In the genomic region with DNA sequence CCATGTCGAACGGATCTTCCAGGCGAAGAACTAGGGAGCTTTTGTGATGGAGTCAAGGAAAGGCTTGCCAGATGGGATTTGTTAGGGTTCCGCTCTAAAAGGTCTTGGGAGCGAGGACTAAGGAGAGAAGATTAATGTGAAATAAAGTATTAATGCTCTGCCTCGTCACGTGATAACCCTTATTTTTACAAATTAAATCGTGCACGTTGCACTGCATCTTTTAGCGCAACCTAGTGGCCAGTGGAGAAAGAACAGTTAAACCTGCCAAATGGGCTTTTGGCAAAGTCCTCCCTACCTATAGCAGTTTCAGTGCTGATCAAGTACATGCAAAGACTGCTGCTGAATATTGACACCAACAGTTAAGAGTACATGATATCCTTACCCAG, we compare ENCODE assay signal across 8 mouse cellular contexts. TPM values are rescaled to one million over a fixed set of nuclear protein-coding genes. Genes with fewer than 3 reads are reported as not detected.
DNase-seq lines count a peak whose midpoint lies in the region; ATAC-seq and TF ChIP-seq lines count a peak whose summit lies in the region.

No protein-coding gene starts in this region.

- H3K9me3 ChIP-seq in neural tube, embryonic 11.5 days (ENCODE audit: control insufficient read depth, low read length), result no peaks in the 10 kb centered on the region
- no peaks in the 10 kb centered on the region for H3K9me3 ChIP-seq in intestine, embryonic 15.5 days
- no peaks in the 10 kb centered on the region for H3K9me3 ChIP-seq in limb, embryonic 11.5 days (ENCODE audit: control insufficient read depth, low read length)
- no peaks in the 10 kb centered on the region for H3K9me3 ChIP-seq in midbrain, embryonic 13.5 days

- H3K36me3 ChIP-seq in neural tube, embryonic 11.5 days (ENCODE audit: control insufficient read depth, insufficient read depth, low read length), result no peaks in the 10 kb centered on the region
- H3K36me3 ChIP-seq in intestine, embryonic 15.5 days, result no peaks in the 10 kb centered on the region
- no peaks in the 10 kb centered on the region for H3K36me3 ChIP-seq in limb, embryonic 11.5 days (ENCODE audit: control insufficient read depth, insufficient read depth, low read length)
- H3K36me3 ChIP-seq in midbrain, embryonic 13.5 days, result no peaks in the 10 kb centered on the region

- H3K9ac ChIP-seq in neural tube, embryonic 11.5 days (ENCODE audit: low read length), result peak overlapping the region; percentile 73
- H3K9ac ChIP-seq in intestine, embryonic 15.5 days, result peak overlapping the region; percentile 68
- peak overlapping the region; percentile 70 for H3K9ac ChIP-seq in limb, embryonic 11.5 days (ENCODE audit: low read length)
- H3K9ac ChIP-seq in midbrain, embryonic 13.5 days (replicated peaks), result peak overlapping the region; percentile 71

- H3K27ac ChIP-seq in neural tube, embryonic 11.5 days (ENCODE audit: low read depth, low read length), result peak overlapping the region; percentile 89
- peak overlapping the region; percentile 100 for H3K27ac ChIP-seq in gastrocnemius, adult 2 months
- peak overlapping the region; percentile 94 for H3K27ac ChIP-seq in intestine, embryonic 15.5 days
- peak overlapping the region; percentile 91 for H3K27ac ChIP-seq in limb, embryonic 11.5 days (replicated peaks; ENCODE audit: low read depth, low read length)
- peak overlapping the region; percentile 92 for H3K27ac ChIP-seq in midbrain, embryonic 13.5 days

- under 1% methylated on average over 10 of the region's 10 CpGs for WGBS in neural tube, embryonic 11.5 days
- under 1% methylated on average over 10 of the region's 10 CpGs for WGBS in intestine, embryonic 15.5 days
- under 1% methylated on average over 10 of the region's 10 CpGs for WGBS in limb, embryonic 11.5 days
- WGBS in midbrain, embryonic 13.5 days, result under 1% methylated on average over 10 of the region's 10 CpGs

- H3K4me3 ChIP-seq in neural tube, embryonic 11.5 days (ENCODE audit: low read depth, low read length), result peak overlapping the region; percentile 84
- peak overlapping the region; percentile 98 for H3K4me3 ChIP-seq in gastrocnemius, adult 2 months
- H3K4me3 ChIP-seq in intestine, embryonic 15.5 days (replicated peaks), result peak overlapping the region; percentile 72
- peak overlapping the region; percentile 48 for H3K4me3 ChIP-seq in limb, embryonic 11.5 days (ENCODE audit: low read depth, low read length)
- H3K4me3 ChIP-seq in midbrain, embryonic 13.5 days (replicated peaks), result peak overlapping the region; percentile 80

- peak overlapping the region; percentile 46 for H3K4me2 ChIP-seq in neural tube, embryonic 11.5 days (ENCODE audit: low read depth)
- peak overlapping the region; percentile 60 for H3K4me2 ChIP-seq in intestine, embryonic 15.5 days (replicated peaks)
- peak overlapping the region; percentile 58 for H3K4me2 ChIP-seq in limb, embryonic 11.5 days (ENCODE audit: low read depth, severe bottlenecking)
- peak overlapping the region; percentile 54 for H3K4me2 ChIP-seq in midbrain, embryonic 13.5 days (replicated peaks)

- H3K4me1 ChIP-seq in neural tube, embryonic 11.5 days (ENCODE audit: control insufficient read depth, insufficient read depth, low read length), result peaks cover 18% of the 10 kb centered on the region
- H3K4me1 ChIP-seq in intestine, embryonic 15.5 days (replicated peaks), result peaks cover 15% of the 10 kb centered on the region
- peaks cover 7% of the 10 kb centered on the region for H3K4me1 ChIP-seq in limb, embryonic 11.5 days (ENCODE audit: control insufficient read depth, insufficient read depth, low read length)
- H3K4me1 ChIP-seq in midbrain, embryonic 13.5 days (replicated peaks), result peaks cover 40% of the 10 kb centered on the region

- intact Hi-C loops in gastrocnemius, adult 2 months (cut with DNase I), result loop anchor here (2.0 to 10.0 kb wide), 3 partner anchors 341 to 1055 kb away; partner anchors contain the start of genes 3110001I22Rik, Bfar, Ercc4 and Ntan1

- peak; percentile 92 for TF ChIP-seq CTCF in gastrocnemius, adult 2 months (IDR thresholded peaks at IDR 0.05)

- peak; percentile 4 for ATAC-seq in neural tube, embryonic 11.5 days (ENCODE audit: insufficient read depth, low FRiP score, low TSS enrichment)
- ATAC-seq in intestine, embryonic 15.5 days, result peak; percentile 11
- no peak for ATAC-seq in limb, embryonic 11.5 days (ENCODE audit: insufficient number of reproducible peaks, low FRiP score, low TSS enrichment, low read depth)
- peak; percentile 35 for ATAC-seq in midbrain, embryonic 13.5 days

- peak; percentile 71 for DNase-seq in neural tube, embryonic 11.5 days (ENCODE audit: low spot score)
- DNase-seq in neural tube, embryonic 10.5 days (ENCODE audit: extremely low spot score, low spot score), result no peak
- peak; percentile 86 for DNase-seq in embryo, embryonic 10 days (ENCODE audit: low spot score)
- DNase-seq in gastrocnemius, adult 2 months, result peak; percentile 65
- peak; percentile 79 for DNase-seq in limb, embryonic 11.5 days (ENCODE audit: low spot score)
- DNase-seq in spleen, adult 12 weeks (ENCODE audit: low spot score), result peak; percentile 53

- no peaks in the 10 kb centered on the region for H3K27me3 ChIP-seq in neural tube, embryonic 11.5 days (ENCODE audit: control insufficient read depth, insufficient read depth, low read length)
- H3K27me3 ChIP-seq in intestine, embryonic 15.5 days (replicated peaks), result no peaks in the 10 kb centered on the region
- H3K27me3 ChIP-seq in limb, embryonic 11.5 days (ENCODE audit: control insufficient read depth, insufficient read depth, low read length), result no peaks in the 10 kb centered on the region
- H3K27me3 ChIP-seq in midbrain, embryonic 13.5 days, result no peaks in the 10 kb centered on the region

RNA-seq across cellular contexts. Expression of gene Nde1, which starts 3.3 kb away (rescaled TPM):
- 142 and 153 TPM in 2 replicates for polyA plus RNA-seq in neural tube, embryonic 11.5 days (2014; fragmentation: Nextera tagmentation; extraction: Ambion mirVana)
- 10 to 100 TPM; 29.9 to 32.2 TPM for total RNA-seq in gastrocnemius, adult 2 months (2021)
- 68.7 and 70.0 TPM in 2 replicates for polyA plus RNA-seq in intestine, embryonic 15.5 days (2015; fragmentation: Nextera tagmentation; extraction: Ambion mirVana)
- polyA plus RNA-seq in limb, embryonic 11.5 days (2014; fragmentation: Nextera tagmentation; extraction: Ambion mirVana), result 187 and 189 TPM in 2 replicates
- 62.8 and 63.2 TPM in 2 replicates for polyA plus RNA-seq in midbrain, embryonic 13.5 days (2015; fragmentation: Nextera tagmentation; extraction: Ambion mirVana)

RNA-seq across cellular contexts. Expression of gene Marf1, which starts 3.4 kb away (rescaled TPM):
- polyA plus RNA-seq in neural tube, embryonic 11.5 days (2014; fragmentation: Nextera tagmentation; extraction: Ambion mirVana), result 16.8 and 17.5 TPM in 2 replicates
- total RNA-seq in gastrocnemius, adult 2 months (2021), result 10 to 100 TPM; 20.9 to 25.6 TPM
- polyA plus RNA-seq in intestine, embryonic 15.5 days (2015; fragmentation: Nextera tagmentation; extraction: Ambion mirVana), result 12.7 and 13.7 TPM in 2 replicates
- polyA plus RNA-seq in limb, embryonic 11.5 days (2014; fragmentation: Nextera tagmentation; extraction: Ambion mirVana), result 21.4 TPM in 2 replicates
- 18.3 and 18.9 TPM in 2 replicates for polyA plus RNA-seq in midbrain, embryonic 13.5 days (2015; fragmentation: Nextera tagmentation; extraction: Ambion mirVana)

Comparison
In these comparisons a context has a peak if more than half of its experiments do, and no peak if none do; other contexts are left out.
1. H3K4me3 ChIP-seq: peak in every context shown above with its lines; median percentile 98 in gastrocnemius, adult 2 months; 84 in neural tube, embryonic 11.5 days; 80 in midbrain, embryonic 13.5 days; 72 in intestine, embryonic 15.5 days; 48 in limb, embryonic 11.5 days.